Mouse (Mus musculus): ENCODE results near the gene Armh3. TPM values are rescaled to one million over a fixed set of nuclear protein-coding genes. Genes with fewer than 3 reads are reported as not detected.

The Armh3 gene
- polyA plus RNA-seq, 1 experiment = 5.7 TPM

DNA sequence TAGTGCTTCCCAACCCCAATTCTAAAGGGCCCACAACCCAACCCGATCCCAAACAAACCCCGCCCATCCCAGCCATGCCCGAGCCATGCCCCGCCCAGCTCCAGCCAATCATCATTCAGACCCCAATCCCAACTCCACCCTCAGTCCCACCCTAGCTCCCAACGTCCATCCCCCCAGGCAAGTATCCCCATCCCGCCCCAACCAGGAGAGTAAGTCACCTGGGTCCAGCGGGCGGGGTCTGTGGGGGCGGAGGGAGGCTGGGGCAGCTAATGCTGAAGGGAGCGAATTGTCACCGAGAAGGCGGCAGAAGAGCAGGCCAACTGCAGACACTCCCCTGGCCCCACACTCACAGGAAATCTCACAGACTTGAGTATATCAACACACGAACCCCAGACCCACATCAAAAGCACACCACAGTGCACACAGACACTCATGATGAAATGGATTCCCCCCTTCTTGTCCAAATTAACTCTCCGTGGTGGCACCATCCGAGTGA lies 202.2 kb downstream of the Armh3 start:
- Histone ChIP-seq H3K36me3 (ENCODE audit: control insufficient read depth, insufficient read depth, low read length) (no peaks in the 10 kb centered on the region), H3K4me1 (ENCODE audit: control insufficient read depth, insufficient read depth, low read length) (peaks cover 16% of the 10 kb centered on the region), H3K27ac (ENCODE audit: control insufficient read depth, insufficient read depth, low read depth, low read length) (no peak overlapping the region), H3K27me3 (ENCODE audit: control insufficient read depth, insufficient read depth, low read length) (no peaks in the 10 kb centered on the region), H3K4me3 (ENCODE audit: control insufficient read depth, low read depth, low read length) (0 out of 2 replicates have a peak overlapping the region, but pooled peaks have one; percentile 25)
- TF ChIP-seq CTCF (IDR thresholded peaks at IDR 0.05; ENCODE audit: control insufficient read depth, insufficient read depth, insufficient replicate concordance, low read depth, low read length) (no peak), POLR2A (IDR thresholded peaks at IDR 0.05; ENCODE audit: control insufficient read depth, low read depth, low read length) (no peak)

DNA sequence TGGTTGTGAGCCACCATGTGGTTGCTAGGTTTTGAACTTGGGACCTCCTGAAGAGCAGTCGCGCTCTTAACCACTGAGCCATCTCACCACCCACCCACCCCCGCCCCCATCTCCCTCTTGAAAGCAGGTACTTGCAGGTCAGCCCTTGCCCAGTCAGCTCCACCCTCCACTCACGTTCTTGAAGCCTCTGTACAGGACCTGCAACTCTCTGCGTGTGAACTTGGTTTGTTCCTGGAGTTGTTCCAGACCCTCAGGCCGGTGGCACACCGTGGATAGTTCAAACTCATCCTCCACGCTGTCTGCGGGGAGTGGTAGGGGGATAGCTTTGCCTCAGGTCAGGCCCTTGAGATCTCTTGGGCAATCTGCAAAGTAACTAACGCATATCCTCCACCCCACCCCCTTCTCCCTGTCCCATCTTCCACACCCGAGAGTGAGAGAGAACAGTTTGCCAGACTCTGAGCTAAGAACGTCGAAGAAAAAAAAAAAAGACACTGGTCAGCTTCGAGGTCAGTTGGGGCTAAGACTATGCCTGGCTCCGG lies 202.8 kb downstream of the Armh3 start:
- Histone ChIP-seq H3K4me1 (ENCODE audit: control insufficient read depth, insufficient read depth, low read length) (peaks cover 16% of the 10 kb centered on the region), H3K36me3 (ENCODE audit: control insufficient read depth, insufficient read depth, low read length) (no peaks in the 10 kb centered on the region), H3K4me3 (ENCODE audit: control insufficient read depth, low read depth, low read length) (0 out of 2 replicates have a peak overlapping the region, but pooled peaks have one; percentile 25), H3K27me3 (ENCODE audit: control insufficient read depth, insufficient read depth, low read length) (no peaks in the 10 kb centered on the region), H3K27ac (ENCODE audit: control insufficient read depth, insufficient read depth, low read depth, low read length) (peak overlapping the region; percentile 2; the same call in 1 of the 2 replicates)
- no peak for TF ChIP-seq POLR2A (IDR thresholded peaks at IDR 0.05; ENCODE audit: control insufficient read depth, low read depth, low read length)
- TF ChIP-seq CTCF (IDR thresholded peaks at IDR 0.05; ENCODE audit: control insufficient read depth, insufficient read depth, insufficient replicate concordance, low read depth, low read length) = no peak

- peaks cover 16% of the 10 kb centered on the region for H3K4me1 ChIP-seq (ENCODE audit: control insufficient read depth, insufficient read depth, low read length)
- no peak for TF ChIP-seq CTCF (IDR thresholded peaks at IDR 0.05; ENCODE audit: control insufficient read depth, insufficient read depth, insufficient replicate concordance, low read depth, low read length)
- no peak for TF ChIP-seq POLR2A (IDR thresholded peaks at IDR 0.05; ENCODE audit: control insufficient read depth, low read depth, low read length)
- H3K4me3 ChIP-seq (ENCODE audit: control insufficient read depth, low read depth, low read length) = no peak overlapping the region
Observed at GRCm38 (mm10) chr19:45794718-45795117, 203.6 kb downstream of the Armh3 start.

GRCm38 (mm10) chr19:45792404-45792803 lies 205.9 kb downstream of the Armh3 start:
- Histone ChIP-seq H3K4me3 (ENCODE audit: control insufficient read depth, low read depth, low read length) (no peak overlapping the region), H3K27ac (ENCODE audit: control insufficient read depth, insufficient read depth, low read depth, low read length) (no peak overlapping the region), H3K27me3 (ENCODE audit: control insufficient read depth, insufficient read depth, low read length) (no peaks in the 10 kb centered on the region), H3K36me3 (ENCODE audit: control insufficient read depth, insufficient read depth, low read length) (no peaks in the 10 kb centered on the region), H3K4me1 (ENCODE audit: control insufficient read depth, insufficient read depth, low read length) (peaks cover 16% of the 10 kb centered on the region)
- TF ChIP-seq POLR2A (IDR thresholded peaks at IDR 0.05; ENCODE audit: control insufficient read depth, low read depth, low read length) = no peak
- TF ChIP-seq CTCF (IDR thresholded peaks at IDR 0.05; ENCODE audit: control insufficient read depth, insufficient read depth, insufficient replicate concordance, low read depth, low read length) = no peak

More at GRCm38 (mm10) chr19:45794718-45795117, 203.6 kb downstream of the Armh3 start:
- Histone ChIP-seq H3K27ac (ENCODE audit: control insufficient read depth, insufficient read depth, low read depth, low read length) (no peak overlapping the region), H3K36me3 (ENCODE audit: control insufficient read depth, insufficient read depth, low read length) (no peaks in the 10 kb centered on the region), H3K27me3 (ENCODE audit: control insufficient read depth, insufficient read depth, low read length) (no peaks in the 10 kb centered on the region)

- no peak overlapping the region for H3K4me3 ChIP-seq (ENCODE audit: control insufficient read depth, low read depth, low read length)
- no peak overlapping the region for H3K27ac ChIP-seq (ENCODE audit: control insufficient read depth, insufficient read depth, low read depth, low read length)
- peaks cover 4% of the 10 kb centered on the region; the same call in 1 of the 2 replicates for H3K4me1 ChIP-seq (ENCODE audit: control insufficient read depth, insufficient read depth, low read length)
- H3K27me3 ChIP-seq (ENCODE audit: control insufficient read depth, insufficient read depth, low read length) = no peaks in the 10 kb centered on the region
- no peaks in the 10 kb centered on the region for H3K36me3 ChIP-seq (ENCODE audit: control insufficient read depth, insufficient read depth, low read length)
- TF ChIP-seq POLR2A (IDR thresholded peaks at IDR 0.05; ENCODE audit: control insufficient read depth, low read depth, low read length) = no peak
- TF ChIP-seq CTCF (IDR thresholded peaks at IDR 0.05; ENCODE audit: control insufficient read depth, insufficient read depth, insufficient replicate concordance, low read depth, low read length) = no peak
Observed at GRCm38 (mm10) chr19:45789888-45790874, 208.1 kb downstream of the Armh3 start.

DNA sequence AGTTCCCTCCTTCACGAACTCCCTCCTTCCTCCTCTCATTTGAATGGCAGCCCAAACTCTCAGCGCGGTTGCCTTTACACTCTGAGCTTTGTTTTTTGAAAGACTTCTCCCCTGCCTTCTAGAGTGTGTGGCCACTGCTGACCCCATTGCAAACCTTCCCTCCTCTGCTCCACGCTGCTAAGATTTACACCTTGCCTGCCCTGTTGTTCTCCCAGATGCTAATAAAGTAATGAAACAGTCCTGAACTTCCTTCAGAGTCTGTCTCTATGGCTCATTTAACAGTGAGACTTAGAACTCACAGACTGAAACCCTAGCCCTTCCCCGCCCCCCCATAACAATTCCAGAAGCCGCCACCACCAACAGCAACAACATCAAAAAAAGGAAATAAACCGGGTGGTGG lies 208.9 kb downstream of the Armh3 start:
- no peak for TF ChIP-seq CTCF (IDR thresholded peaks at IDR 0.05; ENCODE audit: control insufficient read depth, insufficient read depth, insufficient replicate concordance, low read depth, low read length)
- TF ChIP-seq POLR2A (IDR thresholded peaks at IDR 0.05; ENCODE audit: control insufficient read depth, low read depth, low read length) = no peak
- Histone ChIP-seq H3K27me3 (ENCODE audit: control insufficient read depth, insufficient read depth, low read length) (no peaks in the 10 kb centered on the region), H3K36me3 (ENCODE audit: control insufficient read depth, insufficient read depth, low read length) (no peaks in the 10 kb centered on the region), H3K4me3 (ENCODE audit: control insufficient read depth, low read depth, low read length) (peak overlapping the region; percentile 62), H3K4me1 (ENCODE audit: control insufficient read depth, insufficient read depth, low read length) (no peaks in the 10 kb centered on the region), H3K27ac (ENCODE audit: control insufficient read depth, insufficient read depth, low read depth, low read length) (no peak overlapping the region)

DNA sequence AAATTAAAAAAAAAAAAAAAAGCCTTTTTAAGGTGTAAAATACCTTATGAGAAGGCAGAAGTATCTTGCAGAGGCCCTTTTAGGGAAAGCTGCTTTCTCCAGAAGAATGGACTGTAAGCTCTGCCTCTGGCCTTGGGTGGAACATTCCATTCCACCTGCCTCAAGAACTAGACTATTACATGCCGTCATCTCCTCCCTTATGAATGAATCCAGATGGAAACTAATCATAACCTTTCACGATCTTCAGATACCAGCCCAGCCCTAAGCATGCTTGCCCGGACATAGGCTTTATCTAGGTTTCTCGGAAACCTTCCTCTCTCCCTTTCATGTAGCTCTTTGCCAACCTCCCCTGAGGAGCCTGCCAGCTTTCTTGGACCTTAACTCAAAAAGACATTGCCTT lies 210.0 kb downstream of the Armh3 start:
- peak overlapping the region; percentile 57 for H3K4me3 ChIP-seq (ENCODE audit: control insufficient read depth, low read depth, low read length)
- H3K4me1 ChIP-seq (ENCODE audit: control insufficient read depth, insufficient read depth, low read length) = peaks cover 3% of the 10 kb centered on the region
- TF ChIP-seq POLR2A (IDR thresholded peaks at IDR 0.05; ENCODE audit: control insufficient read depth, low read depth, low read length) (no peak), CTCF (IDR thresholded peaks at IDR 0.05; ENCODE audit: control insufficient read depth, insufficient read depth, insufficient replicate concordance, low read depth, low read length) (no peak)
- no peaks in the 10 kb centered on the region for H3K27me3 ChIP-seq (ENCODE audit: control insufficient read depth, insufficient read depth, low read length)
- H3K27ac ChIP-seq (ENCODE audit: control insufficient read depth, insufficient read depth, low read depth, low read length) = no peak overlapping the region
- no peaks in the 10 kb centered on the region for H3K36me3 ChIP-seq (ENCODE audit: control insufficient read depth, insufficient read depth, low read length)

All from testis, adult 2 months (tissue).